Mouse (Mus musculus) forebrain, embryonic 10.5 days (tissue): ENCODE measurements around the gene Mogat2. TPM values are rescaled to one million over a fixed set of nuclear protein-coding genes. Genes with fewer than 3 reads are reported as not detected.

Experiments used
- DNase-seq: peaks from one replicate; pipeline ENCODE4 v3.0.0-alpha.2; 2017; ENCODE audit warnings: low spot score; ENCODE audit errors: extremely low spot score
- H3K27ac ChIP-seq: fragments of 300-500 bp; sonication (generic); 2 replicates; pipeline ENCODE4 v1.5.1; 2016; ENCODE audit warnings: mild to moderate bottlenecking
- H3K27me3 ChIP-seq: fragments of 300-500 bp; sonication (generic); 2 replicates; pipeline ENCODE4 v1.6.1; 2016; ENCODE audit warnings: mild to moderate bottlenecking; ENCODE audit not compliant: poor library complexity, severe bottlenecking
- H3K36me3 ChIP-seq: fragments of 300-500 bp; sonication (generic); replicated peaks from 2 replicates; pipeline ENCODE4 v1.6.1; 2016; ENCODE audit warnings: mild to moderate bottlenecking, moderate library complexity
- H3K4me1 ChIP-seq: fragments of 300-500 bp; sonication (generic); 2 replicates; pipeline ENCODE4 v1.6.1; 2016
- H3K4me3 ChIP-seq: fragments of 300-500 bp; sonication (generic); 2 replicates; pipeline ENCODE4 v1.5.1; 2016; ENCODE audit warnings: mild to moderate bottlenecking, moderate library complexity
- H3K9me3 ChIP-seq: fragments of 300-500 bp; sonication (generic); 2 replicates; pipeline ENCODE4 v1.6.1; 2016; ENCODE audit warnings: mild to moderate bottlenecking, moderate library complexity
- WGBS: fragments of 180-500 bp; shearing (Covaris S2); methylation state at CpG from one replicate; pipeline ENCODE4 v1.1.7; 2016; 5-methylcytosine and 5-hydroxymethylcytosine counted together
- polyA plus RNA-seq: library from polyadenylated mRNA; unstranded; fragments of >200 nt; fragmentation: Nextera tagmentation; extraction: Ambion mirVana; gene quantifications from 2 replicates; pipeline ENCODE4 v1.2.1, GENCODE M21; 2016

Gene Mogat2
- polyA plus RNA-seq, 1 experiment from 2014 or later = 35.2 TPM

- 84% methylated on average over 1 of the region's 1 CpGs for WGBS
- Histone ChIP-seq H3K36me3 (no peaks in the 10 kb centered on the region), H3K4me3 (no peak overlapping the region), H3K27ac (no peak overlapping the region), H3K4me1 (peaks cover 19% of the 10 kb centered on the region), H3K9me3 (no peaks in the 10 kb centered on the region), H3K27me3 (no peaks in the 10 kb centered on the region)
- no peak for DNase-seq
Measured at GRCm38 (mm10) chr7:99213056-99213455, 25.4 kb downstream of the Mogat2 start.

GRCm38 (mm10) chr7:99208704-99209103 lies 29.7 kb downstream of the Mogat2 start:
- no peaks in the 10 kb centered on the region for H3K4me1 ChIP-seq
- H3K4me3 ChIP-seq = no peak overlapping the region
- 97% methylated on average over 4 of the region's 4 CpGs for WGBS
- H3K27me3 ChIP-seq = no peaks in the 10 kb centered on the region
- no peak for DNase-seq
- H3K36me3 ChIP-seq = no peaks in the 10 kb centered on the region
- no peak overlapping the region for H3K27ac ChIP-seq
- H3K9me3 ChIP-seq = no peaks in the 10 kb centered on the region

GRCm38 (mm10) chr7:99206364-99206763 lies 32.1 kb downstream of the Mogat2 start:
- no peaks in the 10 kb centered on the region for H3K27me3 ChIP-seq
- no peaks in the 10 kb centered on the region for H3K4me1 ChIP-seq
- no peaks in the 10 kb centered on the region for H3K36me3 ChIP-seq
- no peak overlapping the region for H3K27ac ChIP-seq
- no peak overlapping the region for H3K4me3 ChIP-seq
- 92% methylated on average over 7 of the region's 7 CpGs for WGBS
- DNase-seq = no peak
- no peaks in the 10 kb centered on the region for H3K9me3 ChIP-seq

DNA sequence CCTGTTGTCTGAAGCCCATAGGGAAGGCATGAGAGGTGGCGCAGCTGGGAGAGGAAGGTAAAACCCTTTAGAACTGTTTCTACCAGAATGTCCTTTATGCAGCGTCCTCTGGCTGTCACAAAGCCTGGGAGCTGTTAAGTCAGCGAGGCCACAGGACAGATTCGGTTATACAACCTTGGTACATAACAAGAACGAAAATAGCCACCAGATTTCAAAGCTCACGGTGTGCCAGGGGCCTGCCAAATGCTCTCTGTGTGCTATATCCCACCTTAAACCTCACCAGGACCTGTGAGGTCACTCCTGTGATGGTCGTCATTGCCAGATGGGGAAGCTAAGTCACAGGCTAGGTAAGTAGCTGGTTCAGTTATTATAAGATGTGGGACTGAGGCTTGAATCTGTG lies 36.3 kb downstream of the Mogat2 start:
- H3K27ac ChIP-seq = no peak overlapping the region
- H3K4me1 ChIP-seq = 0 out of 2 replicates have a peak, but pooled peaks cover 2% of the 10 kb centered on the region
- H3K9me3 ChIP-seq = no peaks in the 10 kb centered on the region
- no peak overlapping the region for H3K4me3 ChIP-seq
- DNase-seq = no peak
- WGBS = 87% methylated on average over 7 of the region's 7 CpGs
- no peaks in the 10 kb centered on the region for H3K36me3 ChIP-seq
- H3K27me3 ChIP-seq = no peaks in the 10 kb centered on the region

- no peaks in the 10 kb centered on the region for H3K36me3 ChIP-seq
- no peaks in the 10 kb centered on the region for H3K9me3 ChIP-seq
- WGBS = 51% methylated on average over 4 of the region's 4 CpGs
- no peak overlapping the region for H3K4me3 ChIP-seq
- H3K4me1 ChIP-seq = 0 out of 2 replicates have a peak, but pooled peaks cover 2% of the 10 kb centered on the region
- H3K27ac ChIP-seq = no peak overlapping the region
- no peak for DNase-seq
- no peaks in the 10 kb centered on the region for H3K27me3 ChIP-seq
Measured at GRCm38 (mm10) chr7:99200290-99200689, 38.1 kb downstream of the Mogat2 start.

- H3K27ac ChIP-seq = no peak overlapping the region
Measured at GRCm38 (mm10) chr7:99199451-99200175, 38.8 kb downstream of the Mogat2 start.

GRCm38 (mm10) chr7:99198811-99199210 lies 39.6 kb downstream of the Mogat2 start:
- H3K4me3 ChIP-seq = no peak overlapping the region
- no peaks in the 10 kb centered on the region for H3K36me3 ChIP-seq
- WGBS = 92% methylated on average over 2 of the region's 2 CpGs
- 0 out of 2 replicates have a peak, but pooled peaks cover 2% of the 10 kb centered on the region for H3K4me1 ChIP-seq
- H3K9me3 ChIP-seq = no peaks in the 10 kb centered on the region
- no peak overlapping the region for H3K27ac ChIP-seq
- no peak for DNase-seq
- no peaks in the 10 kb centered on the region for H3K27me3 ChIP-seq

More at GRCm38 (mm10) chr7:99199451-99200175, 38.8 kb downstream of the Mogat2 start:
- 89% methylated on average over 9 of the region's 9 CpGs for WGBS
- H3K4me3 ChIP-seq = no peak overlapping the region
- H3K27me3 ChIP-seq = no peaks in the 10 kb centered on the region
- no peak for DNase-seq
- no peaks in the 10 kb centered on the region for H3K36me3 ChIP-seq
- H3K4me1 ChIP-seq = 0 out of 2 replicates have a peak, but pooled peaks cover 2% of the 10 kb centered on the region
- no peaks in the 10 kb centered on the region for H3K9me3 ChIP-seq

DNA sequence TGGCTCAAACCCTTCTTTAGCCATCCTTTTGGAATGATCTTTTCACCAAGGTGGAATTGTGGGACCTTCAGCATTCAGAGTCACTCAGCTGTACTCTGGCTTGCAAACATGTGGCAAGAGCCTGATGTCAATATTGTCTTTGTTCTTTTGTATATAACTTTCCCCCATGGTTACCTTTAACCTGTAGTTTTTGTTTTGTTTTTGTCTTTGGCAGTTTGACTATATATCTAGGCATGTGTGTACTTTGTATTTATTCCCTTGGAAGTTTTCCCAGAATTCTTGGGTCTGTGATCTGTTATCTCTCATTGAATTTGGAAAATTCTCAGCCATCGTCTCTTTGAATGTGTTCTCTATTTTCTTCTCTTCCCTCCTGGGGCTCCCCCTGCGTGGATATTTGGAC lies 43.9 kb downstream of the Mogat2 start:
- Histone ChIP-seq H3K27ac (no peak overlapping the region), H3K4me3 (no peak overlapping the region), H3K27me3 (no peaks in the 10 kb centered on the region), H3K36me3 (no peaks in the 10 kb centered on the region), H3K4me1 (no peaks in the 10 kb centered on the region), H3K9me3 (no peaks in the 10 kb centered on the region)
- no peak for DNase-seq
- WGBS = 71% methylated on average over 2 of the region's 2 CpGs

GRCm38 (mm10) chr7:99193926-99194325 lies 44.5 kb downstream of the Mogat2 start:
- no peaks in the 10 kb centered on the region for H3K4me1 ChIP-seq
- 91% methylated on average over 4 of the region's 4 CpGs for WGBS
- no peaks in the 10 kb centered on the region for H3K36me3 ChIP-seq
- H3K9me3 ChIP-seq = no peaks in the 10 kb centered on the region
- no peak overlapping the region for H3K4me3 ChIP-seq
- DNase-seq = no peak
- no peak overlapping the region for H3K27ac ChIP-seq
- no peaks in the 10 kb centered on the region for H3K27me3 ChIP-seq

GRCm38 (mm10) chr7:99191411-99191810 lies 47.0 kb downstream of the Mogat2 start:
- Histone ChIP-seq H3K4me3 (no peak overlapping the region), H3K36me3 (no peaks in the 10 kb centered on the region), H3K27ac (no peak overlapping the region), H3K27me3 (no peaks in the 10 kb centered on the region), H3K9me3 (no peaks in the 10 kb centered on the region), H3K4me1 (no peaks in the 10 kb centered on the region)
- DNase-seq = no peak

DNA sequence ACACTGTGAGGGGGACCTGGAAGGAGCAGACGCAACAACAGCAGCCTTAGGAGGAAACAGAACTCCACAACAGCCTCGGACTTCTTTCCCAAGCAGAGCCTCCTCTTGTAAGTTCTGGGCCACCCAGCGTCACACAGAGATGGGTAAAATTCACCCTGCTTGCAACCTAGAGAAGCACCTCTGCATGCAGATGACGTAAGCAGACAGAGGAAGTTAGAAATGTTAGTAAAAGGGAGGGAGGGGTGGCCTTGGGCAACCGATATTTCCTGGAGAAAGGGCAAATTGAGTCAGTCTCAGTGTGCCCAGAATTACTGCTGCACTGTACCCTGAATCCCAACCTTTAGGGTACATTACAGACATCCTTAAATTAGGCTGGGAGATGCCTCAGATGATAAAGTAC lies 48.5 kb downstream of the Mogat2 start:
- H3K9me3 ChIP-seq = no peaks in the 10 kb centered on the region
- WGBS = 84% methylated on average over 5 of the region's 5 CpGs
- DNase-seq = no peak
- H3K4me1 ChIP-seq = no peaks in the 10 kb centered on the region
- no peak overlapping the region for H3K4me3 ChIP-seq
- no peaks in the 10 kb centered on the region for H3K36me3 ChIP-seq
- no peaks in the 10 kb centered on the region for H3K27me3 ChIP-seq
- no peak overlapping the region for H3K27ac ChIP-seq

DNA sequence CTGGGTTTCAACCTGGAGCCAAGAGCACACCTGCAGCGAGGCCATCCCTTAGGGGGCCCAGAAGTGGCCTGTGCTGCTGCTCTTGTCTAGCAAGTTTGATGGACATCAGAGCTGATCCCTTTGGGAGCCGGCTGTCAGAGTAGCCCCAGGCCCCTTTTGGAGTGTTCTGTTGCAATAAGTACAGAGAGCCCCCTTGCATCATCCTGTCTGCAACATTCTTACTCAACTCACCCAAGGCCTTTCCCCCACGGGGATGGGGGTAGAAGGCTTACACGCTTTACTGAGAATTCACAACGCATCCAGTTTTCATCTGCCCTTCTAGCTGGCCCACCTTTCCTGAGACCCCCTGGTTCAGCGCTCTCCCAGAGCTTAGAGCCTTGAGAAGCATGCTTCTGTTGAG lies 49.8 kb downstream of the Mogat2 start:
- WGBS = 85% methylated on average over 6 of the region's 6 CpGs
- no peak overlapping the region for H3K27ac ChIP-seq
- peaks cover 7% of the 10 kb centered on the region for H3K27me3 ChIP-seq
- no peaks in the 10 kb centered on the region for H3K36me3 ChIP-seq
- H3K4me3 ChIP-seq = no peak overlapping the region
- H3K4me1 ChIP-seq = peaks cover 3% of the 10 kb centered on the region
- DNase-seq = no peak
- H3K9me3 ChIP-seq = no peaks in the 10 kb centered on the region

- Histone ChIP-seq H3K36me3 (no peaks in the 10 kb centered on the region), H3K4me1 (peaks cover 15% of the 10 kb centered on the region), H3K9me3 (no peaks in the 10 kb centered on the region), H3K4me3 (no peak overlapping the region), H3K27me3 (peaks cover 12% of the 10 kb centered on the region), H3K27ac (no peak overlapping the region)
- 90% methylated on average over 5 of the region's 5 CpGs for WGBS
- DNase-seq = no peak
Measured at GRCm38 (mm10) chr7:99187451-99187850, 51.0 kb downstream of the Mogat2 start.
